Mouse (Mus musculus) lung, postnatal 0 days (tissue): ENCODE data around the gene Dhx16.
A peak's percentile ranks its signal among the peaks of the same experiment; 100 is the strongest.

Experiments used
- CTCF ChIP-seq: IDR thresholded peaks from 2 replicates; pipeline ENCODE4 v1.5.1; 2016; ENCODE audit warnings: antibody characterized with exemption, mild to moderate bottlenecking
- EP300 ChIP-seq: IDR thresholded peaks from 2 replicates; pipeline ENCODE4 v1.6.1; 2016; ENCODE audit warnings: antibody characterized with exemption, mild to moderate bottlenecking, control low read depth

GRCm38 (mm10) chr17:35917463-35918251 lies 38.0 kb downstream of the Dhx16 start:
- TF ChIP-seq CTCF (no peak), EP300 (peak; percentile 58)
